In the genomic region with DNA sequence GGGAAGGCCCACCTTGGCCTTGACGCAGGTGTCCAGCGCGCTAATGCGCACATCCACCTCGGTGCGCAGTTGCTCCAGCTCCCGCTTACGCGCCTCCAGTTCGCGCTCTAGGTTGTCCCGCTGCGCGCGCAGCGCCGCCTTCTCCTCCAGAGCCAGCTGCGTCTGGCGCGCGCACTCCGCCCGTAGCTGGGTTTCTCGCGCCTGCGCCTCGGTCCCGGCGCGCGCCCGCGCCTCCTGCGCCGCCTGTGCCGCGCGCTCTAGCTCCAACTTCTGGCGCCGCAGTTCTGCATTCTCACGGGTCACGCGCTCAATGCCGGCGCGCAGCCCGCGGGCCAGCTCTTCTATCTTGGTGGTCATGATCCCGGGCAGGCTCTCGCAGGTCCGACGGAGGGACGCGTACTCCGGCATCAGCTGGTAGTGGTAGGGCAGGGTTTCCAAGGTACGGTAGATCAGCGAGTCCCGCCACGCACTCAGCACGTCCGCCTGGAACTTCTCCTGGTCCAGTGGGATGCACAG, we compare ENCODE assay signal across 8 mouse cellular contexts. TPM values are rescaled to one million over a fixed set of nuclear protein-coding genes. Genes with fewer than 3 reads are reported as not detected.
DNase-seq lines count a peak whose midpoint lies in the region; ATAC-seq and TF ChIP-seq lines count a peak whose summit lies in the region.

No protein-coding gene starts in this region.

- peak; percentile 62 for ATAC-seq in lung, embryonic 14.5 days (ENCODE audit: insufficient read depth)

- WGBS in lung, embryonic 14.5 days, result under 1% methylated on average over 61 of the region's 61 CpGs

- H3K4me3 ChIP-seq in lung, embryonic 14.5 days (ENCODE audit: low read depth, low read length), result peak overlapping the region; percentile 41

- H3K27me3 ChIP-seq in lung, embryonic 14.5 days (ENCODE audit: insufficient read depth, low read length), result peaks cover 33% of the 10 kb centered on the region

- H3K9me3 ChIP-seq in lung, embryonic 14.5 days (ENCODE audit: low read depth, low read length), result no peaks in the 10 kb centered on the region

- no peak overlapping the region for H3K27ac ChIP-seq in lung, embryonic 14.5 days (ENCODE audit: low read depth)

- peak; percentile 98 for DNase-seq in ZHBTc4 (ENCODE audit: low read depth, low spot score)
- peak; percentile 86 for DNase-seq in cerebellum, adult 9-11 months
- peak; percentile 60 to 86 for DNase-seq in frontal cortex, adult 2 months (ENCODE audit: extremely low spot score in 1 of 2, low spot score in 1 of 2)
- DNase-seq in heart, postnatal 4 days, result peak; percentile 82
- peak; percentile 62 to 75 for DNase-seq in layer of hippocampus, adult 8-10 months (ENCODE audit: low spot score in 2 of 2)
- DNase-seq in lung, embryonic 14.5 days, result peak; percentile 94
- peak; percentile 72 for DNase-seq in retina, embryonic 14.5 days (ENCODE audit: low spot score)
- DNase-seq in natural killer cell, adult 2 months (ENCODE audit: low spot score in 2 of 2), result no peak

- no peaks in the 10 kb centered on the region for H3K4me1 ChIP-seq in lung, embryonic 14.5 days (ENCODE audit: insufficient read depth)

- H3K36me3 ChIP-seq in lung, embryonic 14.5 days (ENCODE audit: insufficient read depth), result 0 out of 2 replicates have a peak, but pooled peaks cover 4% of the 10 kb centered on the region

- H3K4me2 ChIP-seq in lung, embryonic 14.5 days, result peak overlapping the region; percentile 75

- TF ChIP-seq CTCF in lung, embryonic 14.5 days (IDR thresholded peaks at IDR 0.05; ENCODE audit: low read depth), result no peak

- peak overlapping the region; percentile 29 for H3K9ac ChIP-seq in lung, embryonic 14.5 days

RNA-seq across cellular contexts. Expression of gene Plvap, which starts 3.9 kb away (rescaled TPM):
- 9.7 and 13.6 TPM in 2 replicates for polyA plus RNA-seq in frontal cortex, adult 2 months (2012; rRNA removed)
- total RNA-seq in heart, postnatal 4 days (2021), result 10 to 100 TPM; 35.8 to 43.2 TPM
- 1 to 10 TPM; 6.2 to 9.6 (median 7.4) TPM for total RNA-seq in layer of hippocampus, adult 8-10 months (2022)
- polyA plus RNA-seq in lung, embryonic 14.5 days (2014; fragmentation: Nextera tagmentation; extraction: Ambion mirVana), result 123 and 135 TPM in 2 replicates

RNA-seq across cellular contexts. Expression of gene Ccdc194, which starts 17.9 kb away (rescaled TPM):
- polyA plus RNA-seq in frontal cortex, adult 2 months (2012; rRNA removed), result not detected in 2 replicates
- total RNA-seq in heart, postnatal 4 days (2021), result under 1 TPM; 0.14 to 0.29 TPM
- not detected for total RNA-seq in layer of hippocampus, adult 8-10 months (2022)
- 1.0 TPM in 2 replicates for polyA plus RNA-seq in lung, embryonic 14.5 days (2014; fragmentation: Nextera tagmentation; extraction: Ambion mirVana)

RNA-seq across cellular contexts. Expression of gene Gtpbp3, which starts 19.7 kb away (rescaled TPM):
- polyA plus RNA-seq in frontal cortex, adult 2 months (2012; rRNA removed), result 32.4 and 34.4 TPM in 2 replicates
- 10 to 100 TPM; 17.8 to 20.1 TPM for total RNA-seq in heart, postnatal 4 days (2021)
- total RNA-seq in layer of hippocampus, adult 8-10 months (2022), result 10 to 100 TPM; 28.8 to 42.3 (median 32.5) TPM
- polyA plus RNA-seq in lung, embryonic 14.5 days (2014; fragmentation: Nextera tagmentation; extraction: Ambion mirVana), result 7.6 and 9.6 TPM in 2 replicates

RNA-seq across cellular contexts. Expression of gene Ano8, which starts 21.9 kb away (rescaled TPM):
- 74.5 and 77.0 TPM in 2 replicates for polyA plus RNA-seq in frontal cortex, adult 2 months (2012; rRNA removed)
- total RNA-seq in heart, postnatal 4 days (2021), result 10 to 100 TPM; 13.5 to 15.4 TPM
- 10 to 100 TPM; 48.4 to 55.9 (median 51.6) TPM for total RNA-seq in layer of hippocampus, adult 8-10 months (2022)
- polyA plus RNA-seq in lung, embryonic 14.5 days (2014; fragmentation: Nextera tagmentation; extraction: Ambion mirVana), result 2.4 and 3.1 TPM in 2 replicates

RNA-seq across cellular contexts. Expression of gene Bst2, which starts 29.6 kb away (rescaled TPM):
- polyA plus RNA-seq in frontal cortex, adult 2 months (2012; rRNA removed), result 20.9 and 22.9 TPM in 2 replicates
- 10 to 100 TPM; 12.8 to 13.8 TPM for total RNA-seq in heart, postnatal 4 days (2021)
- total RNA-seq in layer of hippocampus, adult 8-10 months (2022), result 10 to 100 TPM in 2 of 4 experiments, 1 to 10 TPM in 2; 4.1 to 23.3 (median 8.6) TPM
- 15.0 and 16.6 TPM in 2 replicates for polyA plus RNA-seq in lung, embryonic 14.5 days (2014; fragmentation: Nextera tagmentation; extraction: Ambion mirVana)

Comparison
In these comparisons a context has a peak if more than half of its experiments do, and no peak if none do; other contexts are left out.
1. DNase-seq: peak in ZHBTc4 (single experiment), cerebellum, adult 9-11 months (single experiment), frontal cortex, adult 2 months (2 of 2), heart, postnatal 4 days (single experiment), layer of hippocampus, adult 8-10 months (2 of 2), lung, embryonic 14.5 days (single experiment) and retina, embryonic 14.5 days (single experiment); none in natural killer cell, adult 2 months (0 of 2).